Mouse (Mus musculus) stomach, postnatal 0 days (tissue): Measurements from ENCODE around the gene Lyg2. TPM values are rescaled to one million over a fixed set of nuclear protein-coding genes. Genes with fewer than 3 reads are reported as not detected.

ENCODE experiments used
- ATAC-seq: fragments of 200-750 bp; cut with Nextera tagmentation; 2 replicates; pipeline ENCODE4 v1.8.0; 2017; ENCODE audit not compliant: low FRiP score, low TSS enrichment
- DNase-seq: peaks from one replicate; pipeline ENCODE4 v3.0.0-alpha.2; 2016; ENCODE audit warnings: low spot score
- H3K27ac ChIP-seq: fragments of 300-500 bp; sonication (generic); replicated peaks from 2 replicates; pipeline ENCODE4 v1.5.1; 2014; ENCODE audit warnings: mild to moderate bottlenecking, control low read depth
- H3K27me3 ChIP-seq: fragments of 300-500 bp; sonication (generic); 2 replicates; pipeline ENCODE4 v1.6.1; 2014; ENCODE audit warnings: low read length; ENCODE audit not compliant: control insufficient read depth, insufficient read depth
- H3K36me3 ChIP-seq: fragments of 300-500 bp; sonication (generic); 2 replicates; pipeline ENCODE4 v1.6.1; 2014; ENCODE audit warnings: low read length, mixed read lengths; ENCODE audit not compliant: control insufficient read depth, insufficient read depth
- H3K4me1 ChIP-seq: fragments of 300-500 bp; sonication (generic); replicated peaks from 2 replicates; pipeline ENCODE4 v1.6.1; 2014; ENCODE audit warnings: antibody characterized with exemption; ENCODE audit not compliant: control insufficient read depth, insufficient read depth
- H3K4me2 ChIP-seq: fragments of 300-500 bp; sonication (generic); replicated peaks from 2 replicates; pipeline ENCODE4 v1.6.1; 2014; ENCODE audit warnings: low read depth, mild to moderate bottlenecking, control low read depth, moderate library complexity
- H3K4me3 ChIP-seq: fragments of 300-500 bp; sonication (generic); 2 replicates; pipeline ENCODE4 v1.5.1; 2014; ENCODE audit warnings: low read depth, low read length, control low read depth
- H3K9ac ChIP-seq: fragments of 300-500 bp; sonication (generic); 2 replicates; pipeline ENCODE4 v1.6.1; 2014; ENCODE audit warnings: mild to moderate bottlenecking, low read length, control low read depth, mixed read lengths
- H3K9me3 ChIP-seq: fragments of 300-500 bp; sonication (generic); 2 replicates; pipeline ENCODE4 v1.6.1; 2016; ENCODE audit warnings: low read length; ENCODE audit not compliant: control insufficient read depth
- CTCF ChIP-seq: IDR thresholded peaks from 2 replicates; pipeline ENCODE4 v1.5.1; 2016; ENCODE audit warnings: antibody characterized with exemption, low read depth, mild to moderate bottlenecking, moderate library complexity
- EP300 ChIP-seq: optimal IDR thresholded peaks from 2 replicates; pipeline ENCODE3; 2016; ENCODE audit warnings: antibody characterized with exemption
- WGBS: fragments of 180-500 bp; shearing (Covaris S2); extraction: QIAGEN DNeasy Blood & Tissue Kit; methylation state at CpG from one replicate; pipeline ENCODE4 v1.1.7; 2014; 5-methylcytosine and 5-hydroxymethylcytosine counted together
- polyA plus RNA-seq: library from polyadenylated mRNA; unstranded; fragments of >200 nt; fragmentation: Nextera tagmentation; extraction: Ambion mirVana; gene quantifications from 2 replicates; pipeline ENCODE4 v1.2.1, GENCODE M21; 2015

Gene Lyg2
- polyA plus RNA-seq, 1 experiment from 2014 or later = not detected

- TF ChIP-seq CTCF = no peak
- WGBS = 93% methylated on average over 13 of the region's 13 CpGs
- no peak overlapping the region for H3K9ac ChIP-seq
- no peak for DNase-seq
- H3K27ac ChIP-seq = no peak overlapping the region
- H3K36me3 ChIP-seq = peaks cover 20% of the 10 kb centered on the region
- no peak overlapping the region for H3K4me3 ChIP-seq
- H3K27me3 ChIP-seq = no peaks in the 10 kb centered on the region
- H3K4me2 ChIP-seq = no peak overlapping the region
- 0 out of 2 replicates have a peak, but pooled peaks have one; percentile 33 for ATAC-seq
- H3K9me3 ChIP-seq = no peaks in the 10 kb centered on the region
- no peaks in the 10 kb centered on the region for H3K4me1 ChIP-seq
These were observed 38.4 kb downstream of the Lyg2 start for GRCm38 (mm10) chr1:37877736-37878460.

DNA sequence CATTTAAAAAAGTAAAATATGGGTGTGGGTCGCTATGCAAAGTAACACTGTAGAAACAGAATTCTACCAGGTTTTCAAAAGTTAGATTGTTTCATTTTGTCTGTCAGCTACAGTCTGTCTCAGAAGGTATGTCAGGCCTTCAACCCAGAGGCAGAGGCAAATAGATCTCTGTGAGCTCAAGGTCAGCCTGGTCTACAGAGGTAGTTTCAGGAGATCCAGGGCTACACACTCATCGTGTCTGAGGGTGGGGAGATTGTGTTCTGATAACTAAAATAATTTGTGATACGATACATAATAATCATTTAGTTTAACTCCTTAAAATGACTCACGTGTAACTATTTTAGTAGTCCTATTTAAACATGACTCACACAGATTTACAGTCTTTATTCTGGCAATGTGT is 43.1 kb downstream of the Lyg2 start:
- H3K9me3 ChIP-seq = no peaks in the 10 kb centered on the region
- DNase-seq (no peak), ATAC-seq (no peak)
- no peak overlapping the region for H3K9ac ChIP-seq
- H3K27ac ChIP-seq = no peak overlapping the region
- TF ChIP-seq CTCF (no peak), EP300 (no peak)
- no peaks in the 10 kb centered on the region for H3K27me3 ChIP-seq
- no peak overlapping the region for H3K4me3 ChIP-seq
- H3K36me3 ChIP-seq = peaks cover 14% of the 10 kb centered on the region
- 58% methylated on average over 4 of the region's 4 CpGs for WGBS
- H3K4me1 ChIP-seq = no peaks in the 10 kb centered on the region
- H3K4me2 ChIP-seq = peak overlapping the region; percentile 17; the same call in 1 of the 2 replicates

- Histone ChIP-seq H3K4me1 (no peaks in the 10 kb centered on the region), H3K27ac (peak overlapping the region; percentile 86), H3K36me3 (peaks cover 9% of the 10 kb centered on the region), H3K4me2 (peak overlapping the region; percentile 64), H3K9ac (peak overlapping the region; percentile 49), H3K4me3 (peak overlapping the region; percentile 52), H3K9me3 (no peaks in the 10 kb centered on the region), H3K27me3 (no peaks in the 10 kb centered on the region)
- DNase-seq (peak; percentile 90), ATAC-seq (peak; percentile 90)
- TF ChIP-seq CTCF (0 out of 2 replicates have a peak, but pooled peaks have one; percentile 4), EP300 (no peak)
- 5% methylated on average over 33 of the region's 33 CpGs for WGBS
These were observed 43.9 kb downstream of the Lyg2 start for GRCm38 (mm10) chr1:37872131-37873067.

- DNase-seq (peak; percentile 48), ATAC-seq (peak; percentile 71)
- Histone ChIP-seq H3K27me3 (no peaks in the 10 kb centered on the region), H3K9ac (peak within 1 kb of the TSS; percentile 49), H3K4me3 (peak within 1 kb of the TSS; percentile 52), H3K36me3 (peaks cover 8% of the 10 kb centered on the region), H3K27ac (peak within 1 kb of the TSS; percentile 86), H3K4me1 (no peaks in the 10 kb centered on the region), H3K9me3 (no peaks in the 10 kb centered on the region), H3K4me2 (peak within 1 kb of the TSS; percentile 64)
- WGBS = 7% methylated on average over 7 of the region's 7 CpGs
- TF ChIP-seq CTCF = no peak
- no peak for TF ChIP-seq EP300
These were observed 44.6 kb downstream of the Lyg2 start, which contains the start of gene Lipt1 for GRCm38 (mm10) chr1:37871704-37872103. Lipt1 (plus strand) TSS chr1:37871738.

GRCm38 (mm10) chr1:37869362-37869761 is 46.9 kb downstream of the Lyg2 start:
- TF ChIP-seq CTCF (no peak), EP300 (no peak)
- Histone ChIP-seq H3K36me3 (no peaks in the 10 kb centered on the region), H3K4me3 (no peak overlapping the region), H3K27me3 (no peaks in the 10 kb centered on the region), H3K9ac (no peak overlapping the region), H3K4me2 (no peak overlapping the region), H3K9me3 (no peaks in the 10 kb centered on the region), H3K4me1 (no peaks in the 10 kb centered on the region), H3K27ac (no peak overlapping the region)
- DNase-seq = no peak
- ATAC-seq = no peak
- WGBS = 34% methylated on average over 2 of the region's 2 CpGs
